Mouse (Mus musculus) activated CD4-positive, CD25-positive, alpha-beta regulatory T cell, adult 4 months (primary cell): ENCODE measurements around the gene Camta1. TPM values are rescaled to one million over a fixed set of nuclear protein-coding genes. Genes with fewer than 3 reads are reported as not detected.

Experiments
- ATAC-seq: one replicate; pipeline ENCODE4 v1.8.0; 2017
- polyA plus RNA-seq, 2 experiments: library from polyadenylated mRNA; unstranded; fragments of 100-300 nt; shearing (Covaris generic); gene quantifications; one replicate each; pipeline ENCODE4 v1.2.1; 2017

Camta1 gene
- polyA plus RNA-seq, 2 experiments from 2014 or later: 45.5 to 49.5 TPM

GRCm38 (mm10) chr4:151306311-151306765 lies 555.3 kb downstream of the Camta1 start:
- ATAC-seq: no peak

- ATAC-seq: no peak
Observed at GRCm38 (mm10) chr4:151305761-151306160, 555.9 kb downstream of the Camta1 start.

- ATAC-seq: no peak
Observed at GRCm38 (mm10) chr4:151303931-151304330, 557.7 kb downstream of the Camta1 start.

GRCm38 (mm10) chr4:151303436-151303835 lies 558.2 kb downstream of the Camta1 start:
- ATAC-seq: no peak

GRCm38 (mm10) chr4:151302195-151303126 lies 559.2 kb downstream of the Camta1 start:
- ATAC-seq: no peak

- ATAC-seq: no peak
Observed at GRCm38 (mm10) chr4:151301337-151301736, 560.3 kb downstream of the Camta1 start.

GRCm38 (mm10) chr4:151300706-151301105 lies 561.0 kb downstream of the Camta1 start:
- ATAC-seq: no peak

- ATAC-seq: no peak
Observed at GRCm38 (mm10) chr4:151295515-151296203, 566.0 kb downstream of the Camta1 start.

- ATAC-seq: no peak
Observed at GRCm38 (mm10) chr4:151288893-151289585, 572.6 kb downstream of the Camta1 start.

- ATAC-seq: no peak
Observed at GRCm38 (mm10) chr4:151285905-151286445, 575.7 kb downstream of the Camta1 start.

- ATAC-seq: no peak
Observed at GRCm38 (mm10) chr4:151285432-151285831, 576.2 kb downstream of the Camta1 start.

GRCm38 (mm10) chr4:151283092-151283741 lies 578.5 kb downstream of the Camta1 start:
- no peak for ATAC-seq

GRCm38 (mm10) chr4:151282103-151282502 lies 579.6 kb downstream of the Camta1 start:
- no peak for ATAC-seq

GRCm38 (mm10) chr4:151275292-151275691 lies 586.4 kb downstream of the Camta1 start:
- ATAC-seq: no peak

GRCm38 (mm10) chr4:151263786-151264414 lies 597.8 kb downstream of the Camta1 start:
- no peak for ATAC-seq

GRCm38 (mm10) chr4:151263052-151263451 lies 598.6 kb downstream of the Camta1 start:
- no peak for ATAC-seq

- ATAC-seq: no peak
Observed at GRCm38 (mm10) chr4:151256622-151257021, 605.1 kb downstream of the Camta1 start.

- no peak for ATAC-seq
Observed at GRCm38 (mm10) chr4:151250824-151251223, 610.9 kb downstream of the Camta1 start.

- ATAC-seq: no peak
Observed at GRCm38 (mm10) chr4:151245068-151245797, 616.4 kb downstream of the Camta1 start.

- no peak for ATAC-seq
Observed at GRCm38 (mm10) chr4:151243445-151243844, 618.2 kb downstream of the Camta1 start.

GRCm38 (mm10) chr4:151242751-151243150 lies 618.9 kb downstream of the Camta1 start:
- no peak for ATAC-seq
